Mouse (Mus musculus) CH12.LX (cell line): ENCODE measurements around the gene Dusp10.

Experiments used
- CTCF ChIP-seq, 2 experiments: IDR thresholded peaks in 1 of 2; conservative IDR thresholded peaks in 1 of 2; 2 replicates each; pipeline ENCODE4 v1.5.1; 2011 to 2012; ENCODE audit warnings: low read depth in 2 of 2, low read length in 2 of 2, improper control_type of control experiment in 1 of 2, inconsistent platforms in 1 of 2, mild to moderate bottlenecking in 1 of 2, moderate library complexity in 1 of 2
- E2F4 ChIP-seq: IDR thresholded peaks from 2 replicates; pipeline ENCODE4 v1.6.1; 2011; ENCODE audit warnings: low read depth, low read length, improper control_type of control experiment; ENCODE audit not compliant: insufficient replicate concordance
- ELF1 ChIP-seq: IDR thresholded peaks from 2 replicates; pipeline ENCODE4 v1.6.1; 2014; ENCODE audit warnings: low read depth, mild to moderate bottlenecking, inconsistent platforms, low read length, improper control_type of control experiment
- JUND ChIP-seq: conservative IDR thresholded peaks from 2 replicates; pipeline ENCODE4 v1.6.1; 2011; ENCODE audit warnings: low read depth, low read length, improper control_type of control experiment
- KAT2A ChIP-seq: IDR thresholded peaks from 2 replicates; pipeline ENCODE4 v1.6.1; 2012; ENCODE audit warnings: low read length, improper control_type of control experiment, inconsistent platforms; ENCODE audit not compliant: insufficient replicate concordance
- MAX ChIP-seq: IDR thresholded peaks from 2 replicates; pipeline ENCODE4 v1.6.1; 2011; ENCODE audit warnings: low read length, improper control_type of control experiment
- MEF2A ChIP-seq: IDR thresholded peaks from 2 replicates; pipeline ENCODE4 v1.6.1; 2014; ENCODE audit warnings: low read depth, mild to moderate bottlenecking, inconsistent platforms, low read length, improper control_type of control experiment, borderline replicate concordance
- MXI1 ChIP-seq: IDR thresholded peaks from 2 replicates; pipeline ENCODE4 v1.6.1; 2011; ENCODE audit warnings: mild to moderate bottlenecking, low read depth, low read length, improper control_type of control experiment
- NRF1 ChIP-seq: IDR thresholded peaks from 2 replicates; pipeline ENCODE4 v1.6.1; 2014; ENCODE audit warnings: low read depth, mild to moderate bottlenecking, inconsistent platforms, low read length, improper control_type of control experiment, moderate library complexity
- POLR2A ChIP-seq: IDR thresholded peaks from 2 replicates; pipeline ENCODE4 v1.6.1; 2011; ENCODE audit warnings: low read depth, mild to moderate bottlenecking, improper control_type of control experiment, low read length
- POLR2AphosphoS2 ChIP-seq: IDR thresholded peaks from 2 replicates; pipeline ENCODE4 v1.6.1; 2011; ENCODE audit warnings: low read depth, low read length, improper control_type of control experiment
- ZKSCAN1 ChIP-seq: IDR thresholded peaks from 2 replicates; pipeline ENCODE4 v1.6.1; 2012; ENCODE audit warnings: low read depth, inconsistent platforms, low read length, improper control_type of control experiment, borderline replicate concordance

GRCm38 (mm10) chr1:184048675-184049418, 35.7 kb downstream of the Dusp10 start:
- no peak for TF ChIP-seq POLR2AphosphoS2
- TF ChIP-seq POLR2A, result no peak
- TF ChIP-seq CTCF (conservative IDR thresholded peaks at IDR 0.05 in 1 of 2, IDR thresholded peaks at IDR 0.05 in 1 of 2; ENCODE audit: low read depth in 2 of 2, low read length in 2 of 2), result no peak
- TF ChIP-seq ELF1, result no peak
- TF ChIP-seq JUND, result peak; percentile 48
- peak; percentile 17; the same call in 1 of the 2 replicates for TF ChIP-seq MAX
- TF ChIP-seq KAT2A, result no peak
- TF ChIP-seq MXI1, result peak; percentile 62
- TF ChIP-seq E2F4, result no peak
- 0 out of 2 replicates have a peak, but pooled peaks have one; percentile 15 for TF ChIP-seq MEF2A
- TF ChIP-seq ZKSCAN1, result no peak
- no peak for TF ChIP-seq NRF1
